Mouse (Mus musculus) splenic B cell, adult 2 months (primary cell): ENCODE measurements around the gene 9530077C05Rik.
"Not testable (repeated sequence)": the region's sequence is repeated elsewhere in the genome, so short reads cannot be mapped to it uniquely, and the experiment has no call there.

ENCODE experiments used
- DNase-seq: peaks from one replicate; pipeline ENCODE4 v3.0.0-alpha.2; 2011; ENCODE audit warnings: low read depth, low spot score
- H3K27me3 ChIP-seq: 2 replicates; pipeline ENCODE4 v1.6.1; 2012; ENCODE audit warnings: mild to moderate bottlenecking, low read length, moderate library complexity, mixed read lengths; ENCODE audit not compliant: control insufficient read depth, poor library complexity, insufficient read depth, severe bottlenecking
- H3K36me3 ChIP-seq: 2 replicates; pipeline ENCODE4 v1.6.1; 2012; ENCODE audit warnings: mild to moderate bottlenecking, low read length, moderate library complexity, mixed read lengths; ENCODE audit not compliant: control insufficient read depth, poor library complexity, insufficient read depth, severe bottlenecking

9530077C05Rik gene

DNA sequence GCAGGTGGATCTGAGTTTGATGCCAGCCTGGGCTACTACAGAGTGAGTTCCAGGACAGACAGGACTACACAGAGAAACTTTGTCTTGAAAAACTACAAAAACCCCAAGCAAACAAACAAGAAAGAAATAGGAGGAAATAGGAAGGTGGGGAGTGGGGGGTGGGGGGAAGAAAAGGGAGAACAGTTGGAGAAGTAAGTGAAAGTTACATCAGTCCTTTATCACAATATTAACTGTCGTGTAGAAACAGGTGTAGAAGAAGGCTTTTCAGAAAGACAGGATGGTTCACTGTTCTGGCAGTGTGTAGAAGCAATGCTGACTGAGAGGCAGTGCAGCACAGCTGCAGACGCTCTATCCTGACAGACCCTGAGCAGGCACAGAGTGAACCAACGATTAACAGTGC lies 8.3 kb upstream of the 9530077C05Rik start:
- Histone ChIP-seq H3K27me3 (no peaks in the 10 kb centered on the region), H3K36me3 (no peaks in the 10 kb centered on the region)
- DNase-seq = no peak

DNA sequence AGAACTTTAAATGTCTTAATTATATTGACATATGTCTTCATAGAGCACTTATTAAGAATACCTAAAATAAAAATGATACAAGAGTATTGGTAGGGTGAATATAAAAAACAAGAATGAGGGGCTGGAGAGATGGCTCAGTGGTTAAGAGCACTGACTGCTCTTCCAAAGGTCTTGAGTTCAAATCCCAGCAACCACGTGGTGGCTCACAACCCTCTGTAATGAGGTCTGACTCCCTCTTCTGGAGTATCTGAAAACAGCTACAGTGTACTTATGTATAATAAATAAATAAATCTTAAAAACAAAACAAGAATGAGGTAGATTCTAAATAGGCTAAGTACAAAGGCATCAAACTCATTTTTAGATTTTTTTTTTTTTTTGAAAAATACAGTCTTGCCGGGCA lies 7.8 kb upstream of the 9530077C05Rik start:
- not testable (repeated sequence) for DNase-seq, H3K27me3 ChIP-seq, H3K36me3 ChIP-seq

DNA sequence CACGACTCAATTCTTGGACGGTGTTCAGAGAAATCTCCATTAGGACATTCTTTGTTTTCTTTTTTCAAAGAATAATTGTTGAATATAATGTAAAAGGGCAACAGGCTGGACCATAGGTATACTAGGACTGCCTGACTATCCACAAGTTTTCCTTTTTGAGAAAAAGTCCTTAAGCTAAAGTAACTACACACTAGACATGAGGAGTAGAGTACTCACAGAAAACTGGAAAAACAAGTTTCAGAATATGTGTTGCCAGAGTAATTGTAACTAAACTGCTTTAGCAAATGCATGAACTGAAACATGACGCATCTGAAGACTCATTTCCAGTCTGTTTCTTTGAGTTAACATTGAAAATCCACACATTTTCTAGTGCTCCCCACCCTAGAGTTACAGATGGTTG lies 5.9 kb upstream of the 9530077C05Rik start:
- DNase-seq = no peak

DNA sequence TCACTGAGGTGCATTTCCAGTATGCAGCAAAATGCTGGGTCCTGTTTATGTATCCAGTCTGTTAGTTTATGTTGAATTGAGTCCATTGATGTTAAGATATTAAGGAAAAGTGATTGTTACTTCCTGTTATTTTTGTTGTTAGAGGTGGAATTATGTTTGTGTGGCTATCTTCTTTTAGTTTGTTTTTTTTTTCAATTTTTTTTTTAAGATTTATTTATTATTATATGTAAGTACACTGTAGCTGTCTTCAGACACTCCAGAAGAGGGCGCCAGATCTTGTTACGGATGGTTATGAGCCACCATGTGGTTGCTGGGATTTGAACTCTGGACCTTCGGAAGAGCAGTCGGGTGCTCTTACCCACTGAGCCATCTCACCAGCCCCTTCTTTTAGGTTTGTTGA lies 3.7 kb upstream of the 9530077C05Rik start:
- not testable (repeated sequence) for H3K27me3 ChIP-seq, DNase-seq, H3K36me3 ChIP-seq

More for the DNA sequence above, 5.9 kb upstream of the 9530077C05Rik start:
- Histone ChIP-seq H3K36me3 (no peaks in the 10 kb centered on the region), H3K27me3 (no peaks in the 10 kb centered on the region)

DNA sequence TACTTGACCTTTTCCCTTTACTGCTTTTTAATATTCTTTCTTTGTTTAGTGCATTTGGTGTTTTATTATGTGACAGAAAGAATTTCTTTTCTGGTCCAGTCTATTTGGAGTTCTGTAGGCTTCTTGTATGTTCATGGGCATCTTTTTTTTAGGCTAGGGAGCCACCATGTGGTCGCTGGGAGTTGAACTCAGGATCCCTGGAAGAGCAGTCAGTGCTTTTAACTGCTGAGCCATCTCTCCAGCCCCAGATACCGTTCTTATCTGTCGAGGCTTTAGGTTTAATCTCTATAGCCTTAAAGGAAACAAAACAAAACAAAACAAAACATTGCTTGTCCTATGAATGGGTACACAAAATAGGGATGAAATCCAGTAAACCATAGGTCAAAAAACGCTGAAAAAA lies 3.0 kb upstream of the 9530077C05Rik start:
- not testable (repeated sequence) for DNase-seq, H3K36me3 ChIP-seq, H3K27me3 ChIP-seq

DNA sequence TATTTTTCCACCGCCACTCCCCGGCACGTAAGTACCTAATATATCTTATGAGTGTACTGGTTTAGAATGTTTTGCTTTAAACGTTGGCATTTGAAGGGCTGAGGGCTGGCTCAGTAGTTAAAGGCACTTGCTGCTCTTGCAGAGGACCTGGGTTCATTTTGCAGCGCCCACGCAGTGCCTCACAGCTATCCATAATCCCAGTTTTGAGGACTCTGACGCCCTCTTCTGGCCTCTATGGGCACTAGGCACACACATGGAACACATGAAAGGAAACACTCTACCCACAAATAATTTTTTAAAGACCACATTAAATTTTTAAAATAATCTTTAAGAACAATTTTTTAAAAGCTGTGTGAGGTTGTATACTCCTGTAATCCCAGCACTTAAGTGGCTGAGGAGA lies 1.8 kb upstream of the 9530077C05Rik start:
- no peak for DNase-seq

DNA sequence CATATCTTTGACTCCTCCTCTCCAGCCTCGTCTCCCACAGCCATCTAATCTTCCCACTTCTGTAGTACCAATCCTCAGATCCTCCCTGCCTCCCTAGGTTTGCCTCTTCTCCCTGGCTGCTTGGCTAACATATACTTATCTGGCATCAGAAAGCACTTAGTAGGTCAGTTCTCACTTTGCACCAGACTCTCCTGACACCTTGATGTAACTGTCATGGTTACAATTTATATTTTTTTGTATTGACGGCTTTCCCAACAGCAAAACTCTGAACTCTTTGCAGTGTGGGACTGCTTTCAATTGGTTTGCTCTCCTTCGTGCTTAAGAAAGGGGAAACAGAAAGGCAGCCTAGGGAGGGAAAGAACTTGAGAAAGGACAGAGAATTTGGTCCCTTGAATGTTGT lies 4.9 kb downstream of the 9530077C05Rik start:
- Histone ChIP-seq H3K36me3 (no peaks in the 10 kb centered on the region), H3K27me3 (no peaks in the 10 kb centered on the region)
- no peak for DNase-seq

More for the DNA sequence above, 1.8 kb upstream of the 9530077C05Rik start:
- Histone ChIP-seq H3K36me3 (no peaks in the 10 kb centered on the region), H3K27me3 (no peaks in the 10 kb centered on the region)

DNA sequence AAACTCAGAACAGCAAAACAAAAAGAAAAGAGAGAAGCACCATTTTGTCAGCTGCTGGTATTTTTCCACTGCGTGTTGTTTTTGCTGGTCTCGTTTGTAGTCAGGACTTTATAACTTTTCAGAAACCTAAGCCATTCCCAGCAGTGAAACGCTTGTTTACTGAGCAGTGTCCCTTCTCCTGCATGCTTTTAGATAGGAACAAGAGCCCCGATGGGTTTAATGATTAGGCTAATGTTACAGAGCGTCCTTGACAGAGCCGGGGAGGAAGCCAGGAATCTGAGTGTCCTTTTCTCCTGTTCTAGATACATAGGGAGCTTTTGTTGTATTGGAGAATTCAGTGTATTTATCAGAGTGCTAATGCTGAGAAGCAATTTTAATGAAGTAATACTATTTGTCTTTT lies 6.2 kb downstream of the 9530077C05Rik start:
- no peaks in the 10 kb centered on the region for H3K36me3 ChIP-seq
- no peaks in the 10 kb centered on the region for H3K27me3 ChIP-seq
- DNase-seq = no peak

DNA sequence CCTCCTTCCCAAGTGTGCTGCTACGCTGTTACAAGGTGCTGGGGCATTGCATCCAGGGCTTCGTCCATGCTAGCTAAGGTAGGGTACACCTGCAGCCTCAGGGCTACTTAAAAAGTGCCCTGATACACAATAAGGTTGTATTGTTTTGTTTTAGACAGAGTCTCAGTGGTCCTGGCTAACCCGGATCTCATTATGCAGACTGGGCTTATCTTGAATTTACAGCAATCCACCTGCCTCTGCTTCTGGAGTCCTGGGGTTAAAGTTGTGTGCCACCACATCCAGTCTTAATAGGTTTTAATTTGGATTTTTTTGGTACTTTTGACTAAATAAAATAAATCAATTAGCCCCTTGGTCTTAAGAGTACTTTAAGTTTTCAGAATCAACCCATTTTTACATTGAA lies 8.6 kb downstream of the 9530077C05Rik start:
- no peak for DNase-seq
- Histone ChIP-seq H3K36me3 (no peaks in the 10 kb centered on the region), H3K27me3 (no peaks in the 10 kb centered on the region)

DNA sequence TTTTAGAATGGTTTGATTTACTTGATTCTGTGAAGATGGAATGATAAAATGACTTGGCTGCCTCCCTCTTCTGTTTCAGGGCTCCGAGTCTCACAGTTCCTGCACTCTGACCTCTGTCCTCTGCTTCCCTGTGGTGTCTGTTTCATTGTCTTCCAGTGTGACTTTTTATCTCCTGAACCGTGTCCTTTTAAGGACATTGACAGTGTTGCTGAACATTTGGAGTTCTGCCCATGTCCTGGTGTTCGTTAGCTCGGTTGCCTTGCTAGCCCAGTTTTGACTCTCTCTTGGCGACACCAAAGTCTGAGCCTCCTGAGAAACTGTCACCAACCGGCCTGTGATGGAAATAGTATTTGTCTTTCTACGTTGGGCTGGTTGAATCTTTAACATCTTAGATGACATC lies 9.2 kb downstream of the 9530077C05Rik start:
- H3K27me3 ChIP-seq = no peaks in the 10 kb centered on the region
- DNase-seq = no peak
- no peaks in the 10 kb centered on the region for H3K36me3 ChIP-seq

DNA sequence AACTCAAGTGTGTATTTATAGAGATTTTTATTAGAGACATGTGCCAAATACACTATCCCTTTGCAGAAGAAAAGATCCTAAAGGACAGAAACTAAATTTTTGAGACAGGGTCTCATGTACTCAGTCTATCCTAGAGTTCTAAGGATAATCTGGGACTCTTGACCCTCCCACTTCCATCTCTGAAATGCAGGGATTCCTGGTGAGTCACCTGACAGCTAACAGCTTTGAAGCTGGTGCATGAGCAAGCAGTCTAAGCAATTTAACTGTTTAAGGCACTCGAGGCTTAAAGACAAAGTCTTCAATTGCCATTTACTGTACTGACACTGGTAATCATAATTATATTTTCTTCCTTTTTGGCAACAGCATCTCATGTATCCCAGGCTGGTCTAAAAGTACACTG lies 11.2 kb downstream of the 9530077C05Rik start:
- no peak for DNase-seq
- Histone ChIP-seq H3K36me3 (no peaks in the 10 kb centered on the region), H3K27me3 (no peaks in the 10 kb centered on the region)

DNA sequence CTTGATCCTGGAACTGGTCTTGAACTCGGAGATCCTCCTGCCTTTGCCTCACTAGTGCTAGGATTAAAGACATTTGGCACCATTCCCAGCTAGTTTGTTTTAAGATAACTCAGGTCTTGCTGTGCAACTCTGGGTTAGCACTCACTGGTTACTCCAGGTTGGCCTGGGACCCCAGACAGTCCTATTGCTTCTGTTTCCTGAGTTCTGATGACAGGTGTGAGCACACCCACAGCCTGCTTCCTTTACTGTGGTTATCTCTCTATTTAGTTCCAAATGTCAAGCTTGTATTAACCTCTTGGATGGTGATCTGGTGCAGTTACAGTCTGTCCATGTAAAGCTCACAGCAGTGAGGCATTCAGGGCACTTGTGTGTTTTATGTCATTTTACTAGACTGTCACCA lies 12.2 kb downstream of the 9530077C05Rik start:
- DNase-seq = no peak
- Histone ChIP-seq H3K36me3 (no peaks in the 10 kb centered on the region), H3K27me3 (no peaks in the 10 kb centered on the region)

DNA sequence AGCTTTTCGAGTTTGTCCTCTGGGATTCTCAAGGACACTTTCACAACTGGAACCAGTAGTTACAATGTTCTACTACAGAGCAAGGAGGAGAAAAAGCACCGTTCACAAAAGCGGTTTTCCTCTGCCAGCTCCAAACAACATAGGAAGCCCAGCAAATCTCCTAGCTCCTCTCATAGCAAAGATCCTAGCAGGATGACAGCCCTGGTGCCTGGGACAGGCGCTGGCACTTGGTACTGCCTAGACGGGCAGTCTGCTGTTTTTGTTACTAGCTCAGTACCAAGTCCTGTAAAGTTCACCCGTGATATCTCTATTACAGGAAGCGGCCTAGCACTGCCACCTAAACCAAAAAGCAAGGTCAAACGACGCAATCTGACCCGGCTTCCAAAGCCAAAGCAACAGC lies 12.9 kb downstream of the 9530077C05Rik start:
- DNase-seq = no peak
- no peaks in the 10 kb centered on the region for H3K36me3 ChIP-seq
- H3K27me3 ChIP-seq = no peaks in the 10 kb centered on the region

DNA sequence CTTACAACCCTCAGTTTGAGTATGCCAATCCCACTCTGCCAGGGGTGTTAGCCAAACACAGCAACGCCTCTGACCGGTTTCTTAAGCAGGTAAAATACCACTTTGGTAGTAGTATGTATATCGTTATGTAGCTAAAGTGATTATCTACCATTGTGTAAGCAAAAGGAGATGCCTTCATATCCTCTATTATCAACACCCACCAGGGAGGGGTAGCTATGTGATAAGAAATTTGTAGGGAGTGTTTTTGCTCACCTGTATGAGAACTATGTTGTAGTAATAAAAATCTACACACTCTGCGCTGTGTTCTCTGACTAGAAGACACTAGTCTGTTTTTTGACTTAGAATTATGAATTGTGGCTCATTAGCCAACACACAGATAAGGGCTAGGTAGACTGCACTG lies 13.4 kb downstream of the 9530077C05Rik start:
- no peaks in the 10 kb centered on the region for H3K36me3 ChIP-seq
- no peaks in the 10 kb centered on the region for H3K27me3 ChIP-seq
- no peak for DNase-seq

DNA sequence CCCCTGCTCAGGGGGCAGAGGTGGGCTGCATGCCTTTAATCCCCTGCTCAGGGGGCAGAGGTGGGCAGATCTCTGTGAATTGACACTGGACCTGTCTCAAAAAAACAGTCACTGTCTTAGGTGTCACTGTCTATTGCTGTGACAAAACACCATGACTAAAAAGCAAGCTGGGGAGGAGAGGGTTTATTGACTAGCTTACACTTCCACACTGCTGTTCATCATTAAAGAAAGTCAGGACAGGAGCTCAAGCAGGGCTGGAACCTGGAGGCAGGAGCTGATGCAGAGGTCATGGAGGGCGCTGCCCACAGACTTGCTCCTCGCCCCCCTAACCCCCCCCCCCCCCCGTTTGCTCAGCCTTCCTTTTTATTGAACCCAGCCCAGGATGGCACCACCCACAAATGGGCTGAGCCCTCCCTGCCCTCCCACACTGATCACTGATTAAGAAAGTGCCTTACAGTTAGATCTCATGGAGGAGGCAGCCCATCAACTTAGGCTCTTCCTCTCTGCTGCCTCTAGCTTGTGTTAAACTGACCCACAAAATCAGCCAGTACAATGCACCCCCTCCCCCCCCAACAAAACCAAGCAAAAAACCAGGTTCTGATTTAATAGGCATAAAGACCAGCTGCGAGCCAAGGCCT lies 16.8 kb downstream of the 9530077C05Rik start:
- H3K36me3 ChIP-seq = no peaks in the 10 kb centered on the region

DNA sequence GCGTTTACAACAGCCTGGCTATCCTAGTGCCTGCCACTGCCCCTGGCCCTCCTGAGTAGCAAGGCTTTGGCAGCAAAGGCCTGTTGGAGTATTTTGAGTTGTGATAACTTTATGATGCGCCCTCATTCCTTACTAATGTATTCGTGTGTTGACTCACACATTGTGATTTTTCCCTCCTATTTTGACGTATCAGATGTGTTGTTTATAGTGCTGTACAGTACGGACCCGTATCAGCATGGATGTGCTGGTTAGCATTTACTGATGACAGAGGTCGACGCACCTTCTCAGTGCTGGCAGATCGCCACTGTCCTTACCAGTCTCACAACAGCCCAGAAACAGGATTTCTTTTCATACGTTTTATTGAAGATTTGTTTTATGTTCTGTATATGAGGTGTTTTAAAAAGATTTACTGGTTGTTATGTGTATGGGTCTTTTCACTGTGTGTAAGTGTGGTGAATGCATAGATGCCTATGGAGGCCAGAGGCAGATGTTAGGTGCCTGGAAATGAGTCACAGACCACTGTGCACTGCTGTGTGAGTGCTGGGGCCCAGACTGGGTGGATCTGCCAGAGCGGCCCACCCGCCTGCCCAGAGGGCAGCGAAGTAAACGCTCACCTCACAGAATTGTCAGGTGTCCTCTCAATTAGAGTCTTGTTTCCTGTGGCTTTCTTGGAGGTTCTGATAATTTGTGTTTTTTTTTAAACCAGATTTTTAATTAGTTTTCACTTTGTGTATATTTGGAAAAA lies 17.5 kb downstream of the 9530077C05Rik start:
- DNase-seq = no peak
- Histone ChIP-seq H3K27me3 (no peaks in the 10 kb centered on the region), H3K36me3 (no peaks in the 10 kb centered on the region)

More for the DNA sequence above, 16.8 kb downstream of the 9530077C05Rik start:
- no peak for DNase-seq
- no peaks in the 10 kb centered on the region for H3K27me3 ChIP-seq
